Mouse (Mus musculus) thymus, postnatal 36 days (tissue): ENCODE measurements around the gene 3110040N11Rik.

Experiments used
- DNase-seq, 2 experiments: peaks; one replicate each; pipeline ENCODE4 v3.0.0; 2022; ENCODE audit warnings: mixed read lengths in 2 of 2

3110040N11Rik gene

GRCm38 (mm10) chr7:81738720-81739385 lies 50.4 kb downstream of the 3110040N11Rik start:
- DNase-seq, result no peak

GRCm38 (mm10) chr7:81735300-81736048 lies 53.8 kb downstream of the 3110040N11Rik start:
- DNase-seq, result no peak

DNA sequence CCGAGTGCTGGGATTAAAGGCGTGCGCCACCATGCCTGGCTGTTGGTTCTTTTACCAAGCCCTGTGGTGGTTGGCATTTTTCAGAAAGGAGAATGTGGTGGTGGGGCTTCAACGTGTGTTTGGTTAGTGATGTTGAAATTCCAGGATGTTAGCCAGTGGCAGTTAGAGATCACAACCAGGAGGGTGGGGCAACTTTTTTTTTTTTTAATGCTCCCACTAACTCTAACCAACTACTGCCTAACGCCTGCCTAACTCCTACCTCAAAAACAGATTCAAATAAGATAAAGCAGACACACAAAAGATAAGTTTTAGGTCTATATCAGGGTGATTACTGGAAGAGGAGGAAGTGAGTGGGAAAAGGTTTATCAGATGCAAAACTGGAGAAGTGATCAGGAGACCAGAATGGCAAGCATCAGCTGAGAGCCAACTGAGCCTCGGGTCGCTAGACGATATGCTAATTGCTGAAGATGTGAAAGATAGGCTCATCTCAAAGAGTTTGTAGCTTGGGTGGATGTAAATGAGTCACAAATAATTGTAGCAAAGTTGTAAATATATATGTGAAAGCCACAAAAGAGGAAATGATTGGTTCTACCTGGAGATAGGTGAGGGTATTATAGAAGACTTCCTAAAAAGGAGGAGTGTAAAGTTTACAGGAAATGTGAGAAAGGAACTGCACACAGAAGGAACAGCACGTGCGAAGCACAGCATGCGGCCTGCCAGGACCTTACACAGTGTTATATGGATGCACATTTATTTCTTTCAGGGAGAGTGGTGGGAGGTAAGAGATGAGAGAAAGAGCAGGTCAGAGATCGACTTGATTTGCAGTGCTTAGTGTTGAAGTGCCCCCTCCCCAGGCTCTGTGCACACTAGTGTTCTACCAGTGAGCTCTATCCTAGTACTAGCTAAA lies 56.8 kb downstream of the 3110040N11Rik start:
- DNase-seq, result no peak
